Mouse (Mus musculus): ENCODE data around the gene Gmppb.

DNA sequence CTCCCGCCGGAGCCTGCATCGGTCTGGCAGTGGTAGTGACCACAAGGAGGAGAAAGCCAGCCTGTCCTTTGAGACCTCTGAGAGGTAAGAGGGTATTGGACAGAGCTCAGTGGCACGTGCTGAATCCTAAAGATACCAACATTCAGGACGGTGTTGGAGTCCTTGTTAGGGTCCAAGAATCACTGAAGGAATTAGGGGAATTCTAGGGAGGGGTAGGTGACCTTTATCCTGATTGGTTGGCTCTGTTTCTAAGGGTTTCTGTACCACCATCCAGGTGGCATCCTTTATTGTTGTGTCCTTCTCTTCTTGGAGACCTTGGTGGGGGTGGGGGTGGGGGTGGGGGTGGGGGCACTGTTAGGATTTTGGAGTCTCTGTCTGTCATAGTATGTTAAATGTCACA lies 16.9 kb upstream of the Gmppb start:
- TF ChIP-seq CTCF (IDR thresholded peaks at IDR 0.05; ENCODE audit: borderline replicate concordance, insufficient read depth, low read length): no peak
- TF ChIP-seq POLR2A (IDR thresholded peaks at IDR 0.05; ENCODE audit: low read depth, low read length): no peak

All from embryonic fibroblast, embryonic 13.5 days (primary cell).